Mouse (Mus musculus) gastrocnemius, postnatal 4 days (tissue): Measurements from ENCODE around the gene Sdhd. TPM values are rescaled to one million over a fixed set of nuclear protein-coding genes. Genes with fewer than 3 reads are reported as not detected.
"Not testable (repeated sequence)": the region's sequence is repeated elsewhere in the genome, so short reads cannot be mapped to it uniquely, and the experiment has no call there.

Experiments used
- DNase-seq, 2 experiments: peaks; one replicate each; pipeline ENCODE4 v3.0.0; 2021 to 2022; ENCODE audit warnings: low spot score in 2 of 2, mixed read lengths in 2 of 2
- long read RNA-seq, 2 experiments: library from polyadenylated mRNA; stranded (forward); transcript quantifications; one replicate each; pipeline ENCODE4 v2.0.0; 2021
- total RNA-seq, 2 experiments: library from RNA; stranded (reverse); gene quantifications; 2 replicates each; pipeline ENCODE4 v1.2.3; 2021

Sdhd gene
- total RNA-seq, result 100 to 1,000 TPM; 300 to 319 TPM
- long read RNA-seq, experiment 1, transcript Sdhd-201 (4 exons, 1,231 nt), result major isoform, 366 of 453 reads
- long read RNA-seq, experiment 1, partial matches to known transcripts, result 76 of 453 reads
- long read RNA-seq, experiment 1, other reads (novel, unspliced or antisense), result 11 of 453 reads
- long read RNA-seq, experiment 2, transcript Sdhd-201 (4 exons, 1,231 nt), result major isoform, 367 of 421 reads
- long read RNA-seq, experiment 2, partial matches to known transcripts, result 45 of 421 reads
- long read RNA-seq, experiment 2, other reads (novel, unspliced or antisense), result 9 of 421 reads

DNA sequence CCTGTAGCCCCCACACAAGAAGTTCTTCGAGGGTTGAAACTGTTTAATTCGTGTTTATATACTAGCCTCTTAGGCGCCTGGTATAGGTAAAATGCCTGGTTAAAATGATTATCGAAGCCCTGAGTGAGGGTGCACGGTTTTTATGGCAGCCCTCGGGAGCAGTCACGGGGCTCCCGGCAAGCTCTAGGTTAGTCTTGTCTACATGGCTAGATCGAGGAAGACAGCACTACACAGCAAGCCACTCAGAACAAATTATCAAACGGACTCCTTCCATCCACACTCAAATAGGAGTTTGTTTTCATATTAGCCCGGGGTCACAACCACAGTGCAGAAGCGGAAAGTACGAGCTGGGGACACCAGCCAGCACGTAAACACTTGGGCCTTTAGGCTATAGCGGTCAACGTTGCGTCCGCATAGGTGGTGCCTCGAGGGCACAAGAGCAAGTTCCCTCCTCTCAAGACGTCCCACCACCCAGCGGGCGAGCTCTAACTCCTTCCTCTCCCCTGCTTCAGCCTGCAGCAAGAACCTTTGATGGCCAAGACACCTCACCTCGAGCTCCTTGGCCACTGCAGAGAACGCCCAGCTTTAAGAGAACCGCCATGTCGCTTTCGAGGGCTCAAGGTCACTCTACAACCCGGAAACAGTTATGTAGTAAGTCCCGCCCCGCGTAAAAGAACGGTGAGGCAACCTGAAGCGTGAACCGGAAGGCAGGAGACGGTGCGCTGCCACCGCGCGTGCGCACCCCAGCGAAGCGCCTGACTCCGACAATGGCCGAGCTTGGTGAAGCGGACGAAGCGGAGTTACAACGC is at the start of gene Sdhd, which contains the start of gene Timm8b:
TSS of gene Sdhd (minus strand) at position 624 of the 809 bp plus-strand sequence.
TSS of gene Timm8b (plus strand) at position 722 of the 809 bp plus-strand sequence.
- peak; percentile 83 to 93 for DNase-seq

DNA sequence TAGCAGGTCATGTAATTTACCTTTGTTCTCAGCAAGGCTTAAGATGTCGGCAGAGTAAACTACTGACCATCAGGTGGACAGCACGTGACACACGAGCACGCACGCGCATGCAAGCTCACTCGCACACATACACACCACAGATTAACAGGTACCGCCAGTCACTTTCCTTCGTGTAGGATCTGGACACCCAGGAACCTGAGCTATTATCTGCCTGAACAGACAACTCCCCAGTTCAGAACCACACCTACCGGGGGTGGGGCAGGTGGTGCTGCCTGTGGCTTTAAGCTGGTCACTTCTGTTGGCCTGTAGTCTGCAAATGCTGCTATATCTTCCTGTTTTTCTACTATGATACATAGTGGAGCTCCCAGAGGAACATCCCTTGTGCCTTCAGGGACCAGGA is 46.9 kb upstream of the Sdhd start:
- DNase-seq, result no peak

DNA sequence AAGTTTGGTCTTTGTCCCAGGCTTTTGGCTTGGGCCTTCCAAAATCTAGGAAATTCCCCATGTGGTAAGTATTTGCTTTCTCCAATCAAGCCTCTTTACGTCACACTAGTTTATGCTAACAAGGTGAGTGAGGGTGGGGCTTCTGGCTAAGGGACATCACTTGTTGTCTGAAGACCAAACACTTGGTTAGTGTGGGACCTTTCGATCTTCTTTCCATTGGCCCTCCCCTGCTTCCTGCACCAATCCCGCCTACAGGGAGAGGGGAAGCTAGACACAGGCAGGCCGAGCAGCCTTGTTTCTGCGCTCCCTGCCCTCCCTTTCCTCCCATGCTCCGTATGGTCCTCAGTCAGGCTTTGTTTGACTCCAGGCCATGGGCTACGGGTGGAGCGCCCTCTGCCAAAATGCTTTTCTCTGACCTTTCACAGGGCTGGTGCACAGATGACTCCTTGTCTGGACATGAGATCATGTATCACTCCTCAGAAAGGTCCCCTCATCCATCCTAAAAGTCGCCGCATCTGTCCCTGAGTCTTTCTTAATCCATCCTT is 43.3 kb upstream of the Sdhd start:
- DNase-seq, result no peak

DNA sequence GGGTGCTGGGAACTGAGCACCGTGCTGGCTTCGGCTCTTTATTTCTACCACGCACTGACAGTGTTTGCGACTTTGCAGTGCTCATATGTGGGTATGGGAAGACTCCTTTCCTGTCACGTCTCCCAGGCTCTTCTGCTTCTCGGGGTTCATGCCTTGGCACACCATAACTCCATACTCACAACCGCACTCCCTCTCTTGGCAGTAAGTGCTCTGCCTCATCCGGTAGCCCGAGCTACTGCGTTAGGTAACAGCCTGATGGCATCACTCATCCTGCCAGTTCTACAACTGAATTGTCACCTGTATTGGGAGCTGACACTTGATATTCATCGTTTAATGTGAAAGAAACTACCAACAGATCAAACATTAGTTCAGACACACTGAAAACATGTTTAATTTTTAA is 30.7 kb upstream of the Sdhd start:
- DNase-seq, result no peak

DNA sequence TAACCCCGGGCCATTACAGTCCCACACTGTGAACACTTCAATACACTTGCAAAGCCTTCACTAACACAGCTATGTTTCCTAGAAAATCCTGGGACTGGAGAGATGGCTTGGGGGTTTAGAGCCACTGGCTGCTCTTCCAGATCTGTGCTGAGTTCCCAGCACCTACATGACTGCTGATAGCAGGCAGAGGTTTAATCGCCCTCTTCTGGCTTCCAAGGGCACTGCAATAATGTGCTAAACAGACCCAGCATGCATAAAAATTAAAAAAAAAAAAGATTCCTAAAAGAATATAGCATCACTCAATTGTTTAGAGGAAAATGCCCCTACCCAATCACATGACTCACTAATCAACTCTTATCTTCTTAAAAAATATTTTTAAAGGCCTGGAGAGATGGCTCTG is 29.4 kb upstream of the Sdhd start:
- no peak for DNase-seq

DNA sequence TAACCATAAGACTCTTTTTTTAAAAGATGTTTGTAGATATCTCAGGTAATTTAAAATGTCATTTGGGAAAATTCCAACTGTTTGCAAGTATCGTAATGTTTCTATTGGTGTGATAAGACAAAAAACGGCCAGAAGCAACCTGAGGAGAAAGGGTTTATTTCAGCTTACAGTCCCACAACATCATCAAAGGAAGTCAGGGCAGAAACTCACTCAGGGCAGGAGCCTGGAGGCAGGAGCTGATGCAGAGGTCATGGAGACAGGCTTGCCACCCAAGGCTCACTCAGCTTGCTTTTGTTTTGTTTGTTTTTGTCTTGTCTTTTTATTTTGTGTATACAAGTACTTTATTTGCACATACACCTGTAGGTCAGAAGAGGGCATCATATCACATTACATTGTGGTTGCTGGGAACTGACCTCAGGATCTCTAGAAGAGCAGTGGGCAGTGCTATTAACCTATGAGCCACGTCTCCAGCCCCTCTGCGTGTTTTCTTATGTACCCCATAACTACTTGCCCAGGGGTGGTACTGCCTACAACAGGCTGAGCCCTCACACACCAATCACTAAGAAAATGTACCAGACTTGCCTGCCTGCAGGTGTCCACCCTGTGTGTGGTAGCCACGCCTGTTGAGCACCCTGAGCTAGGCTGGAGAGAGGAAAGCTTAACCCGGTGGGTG is 28.5 kb upstream of the Sdhd start:
- DNase-seq, result no peak

DNA sequence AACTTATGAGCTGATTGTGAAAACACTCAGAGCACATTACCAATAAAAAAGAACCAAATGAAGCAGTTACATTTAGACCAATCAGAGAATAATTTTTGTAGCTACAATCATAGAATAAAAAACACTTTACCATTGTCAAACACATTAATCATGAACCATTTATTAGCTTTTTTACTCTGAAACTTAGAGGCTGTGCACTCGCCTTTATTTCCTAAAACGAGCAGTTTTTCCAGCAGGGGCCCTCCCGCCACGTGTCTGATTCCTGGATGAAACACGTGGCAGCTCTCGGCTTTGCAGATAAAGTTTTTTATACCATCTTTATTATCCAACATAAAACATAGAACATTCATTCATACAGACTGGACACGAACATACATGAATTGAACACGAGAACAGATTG is 27.3 kb upstream of the Sdhd start:
- not testable (repeated sequence) for DNase-seq

DNA sequence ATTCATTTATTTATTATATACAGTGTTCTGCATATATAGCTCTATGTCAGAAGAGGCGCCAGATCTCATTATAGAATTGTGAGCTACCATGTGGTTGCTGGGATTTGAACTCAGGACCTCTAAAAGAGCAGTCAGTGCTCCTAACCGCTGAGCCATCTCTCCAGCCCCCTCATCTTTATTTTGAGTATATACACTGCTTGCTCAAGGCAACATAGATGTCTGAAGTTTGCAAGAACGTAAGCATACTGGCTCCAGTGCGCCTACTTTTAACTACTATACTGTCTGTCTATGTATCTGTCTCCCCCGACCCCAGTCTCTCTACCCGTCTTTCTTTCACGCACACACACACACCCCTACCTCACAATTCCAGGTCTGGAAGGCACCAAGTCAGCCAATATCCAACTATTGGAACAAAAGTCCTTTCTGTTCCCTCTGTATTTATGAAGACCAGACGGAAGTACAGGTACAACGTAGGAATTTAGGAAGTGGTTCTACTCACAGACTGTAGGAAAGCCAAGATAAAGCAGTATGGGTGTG is 14.2 kb upstream of the Sdhd start:
- no peak for DNase-seq

DNA sequence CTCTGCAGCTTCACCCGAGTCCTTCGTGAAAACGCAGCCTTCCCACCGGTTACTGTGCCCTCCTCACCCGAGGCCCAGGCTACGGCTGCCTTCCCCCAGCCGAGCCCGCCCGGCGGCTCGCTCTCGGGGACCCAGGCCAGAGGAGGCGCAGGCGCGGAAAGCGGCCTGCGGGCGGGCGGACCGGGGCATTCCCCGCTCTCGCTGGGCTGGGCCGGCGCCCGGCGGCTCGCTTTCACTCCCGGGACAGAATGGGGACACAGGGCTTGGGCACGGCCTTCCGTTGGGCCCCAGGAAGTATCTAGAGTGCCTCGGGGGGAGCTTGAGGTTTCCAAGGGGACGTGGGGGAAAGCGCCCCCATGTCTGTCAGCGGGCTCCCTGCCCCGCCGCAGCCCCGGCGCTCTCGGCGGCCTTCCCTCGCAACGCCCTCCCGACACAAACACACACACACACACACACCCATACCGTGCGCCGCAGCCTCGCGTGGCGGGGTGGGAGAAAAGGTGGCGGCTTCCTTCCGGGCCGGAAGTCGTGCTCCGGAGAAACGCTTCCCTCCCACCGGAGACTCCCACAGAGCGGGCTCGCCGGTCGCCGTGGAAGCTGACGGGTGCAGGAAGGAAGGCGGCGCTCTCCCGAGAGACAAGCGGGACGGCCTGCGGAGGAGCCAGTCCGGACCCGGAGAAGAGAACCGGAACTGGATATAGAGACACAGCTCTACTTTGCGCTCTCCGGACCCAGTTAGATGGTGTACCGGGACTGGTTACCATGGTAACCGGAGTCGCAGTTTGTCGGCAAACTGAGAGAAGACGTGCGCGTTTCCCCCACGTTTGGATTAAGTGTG is 13.4 kb upstream of the Sdhd start, which contains the start of the genes Pih1d2 and Nkapd1:
TSS of gene Pih1d2 (plus strand) at position 556 of the 838 bp plus-strand sequence.
TSS of gene Nkapd1 (minus strand) at position 699 of the 838 bp plus-strand sequence.
- peak; percentile 63 to 87 for DNase-seq

DNA sequence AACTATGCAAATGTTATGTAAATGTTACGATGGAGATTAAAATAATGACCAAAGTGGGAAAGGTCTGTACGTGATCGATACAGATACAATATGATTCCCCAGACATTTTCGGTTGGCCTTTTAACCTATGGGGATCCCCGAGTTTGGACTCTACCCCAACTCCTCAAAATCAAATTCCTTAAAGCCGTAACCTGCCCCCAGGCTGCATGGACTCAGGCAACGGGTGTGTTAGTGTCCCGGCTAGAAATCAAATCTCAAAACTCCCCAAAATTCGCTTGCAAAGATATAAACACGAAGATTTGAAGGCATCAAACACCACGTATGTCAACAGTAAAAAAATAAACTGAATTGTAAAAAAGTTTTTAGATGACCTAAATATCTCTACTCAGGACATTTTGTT is 12.5 kb upstream of the Sdhd start:
- no peak for DNase-seq

DNA sequence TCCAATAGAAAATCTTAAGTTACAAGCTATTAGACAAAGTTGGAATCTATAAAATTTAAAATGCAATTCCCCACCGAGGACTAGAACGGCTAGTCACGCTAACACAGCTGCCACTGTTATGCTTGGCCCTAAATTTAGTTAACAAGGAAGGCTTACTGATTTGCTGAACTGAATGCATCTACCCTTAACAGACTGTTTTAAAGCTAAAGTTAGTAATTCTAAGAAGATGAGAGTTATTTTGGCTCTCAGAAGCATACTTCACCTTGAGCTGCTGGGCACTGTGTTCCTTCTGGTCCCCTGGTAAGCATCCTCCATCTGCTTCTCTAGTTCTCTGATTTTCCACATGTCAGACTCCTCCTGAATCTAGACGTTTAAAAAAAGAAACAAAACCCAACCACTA is 8.5 kb upstream of the Sdhd start:
- no peak for DNase-seq

DNA sequence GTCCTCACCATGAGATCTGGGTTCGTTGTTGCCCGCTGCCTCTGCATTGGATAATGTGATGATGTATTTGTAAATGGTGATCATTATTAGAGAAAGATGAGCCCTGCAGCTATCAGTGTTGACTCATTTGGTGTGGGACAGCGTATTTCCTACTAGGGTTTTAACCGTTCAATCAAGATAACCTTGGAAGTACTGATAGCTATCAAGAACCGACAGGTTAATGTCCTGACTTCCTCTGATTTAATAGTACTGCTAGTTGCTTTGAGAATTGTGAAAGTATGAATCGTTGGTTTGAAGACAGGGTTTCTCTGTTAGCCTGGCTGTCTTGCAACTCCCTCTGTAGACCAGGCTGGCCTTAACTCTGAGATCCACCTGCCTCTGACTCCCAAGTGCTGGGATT is 726 bp upstream of the Sdhd start:
- DNase-seq, result no peak

DNA sequence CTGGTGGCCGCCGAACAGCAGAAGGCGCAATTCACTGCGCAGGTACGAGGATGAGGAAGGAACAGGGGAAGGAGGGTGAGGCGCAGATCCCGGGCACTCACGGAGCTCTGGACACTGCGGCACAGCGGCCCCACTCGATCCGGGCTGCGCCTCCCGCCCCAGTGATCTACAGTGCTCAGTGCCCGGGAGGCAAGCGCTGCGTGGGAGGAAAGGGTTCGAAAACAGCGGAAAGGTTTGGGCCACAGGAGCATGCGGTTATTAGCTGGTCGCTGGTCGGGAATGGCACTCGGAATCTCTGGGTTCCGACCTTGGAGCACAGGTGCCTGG is 349 bp upstream of the Sdhd start:
- DNase-seq, result no peak

DNA sequence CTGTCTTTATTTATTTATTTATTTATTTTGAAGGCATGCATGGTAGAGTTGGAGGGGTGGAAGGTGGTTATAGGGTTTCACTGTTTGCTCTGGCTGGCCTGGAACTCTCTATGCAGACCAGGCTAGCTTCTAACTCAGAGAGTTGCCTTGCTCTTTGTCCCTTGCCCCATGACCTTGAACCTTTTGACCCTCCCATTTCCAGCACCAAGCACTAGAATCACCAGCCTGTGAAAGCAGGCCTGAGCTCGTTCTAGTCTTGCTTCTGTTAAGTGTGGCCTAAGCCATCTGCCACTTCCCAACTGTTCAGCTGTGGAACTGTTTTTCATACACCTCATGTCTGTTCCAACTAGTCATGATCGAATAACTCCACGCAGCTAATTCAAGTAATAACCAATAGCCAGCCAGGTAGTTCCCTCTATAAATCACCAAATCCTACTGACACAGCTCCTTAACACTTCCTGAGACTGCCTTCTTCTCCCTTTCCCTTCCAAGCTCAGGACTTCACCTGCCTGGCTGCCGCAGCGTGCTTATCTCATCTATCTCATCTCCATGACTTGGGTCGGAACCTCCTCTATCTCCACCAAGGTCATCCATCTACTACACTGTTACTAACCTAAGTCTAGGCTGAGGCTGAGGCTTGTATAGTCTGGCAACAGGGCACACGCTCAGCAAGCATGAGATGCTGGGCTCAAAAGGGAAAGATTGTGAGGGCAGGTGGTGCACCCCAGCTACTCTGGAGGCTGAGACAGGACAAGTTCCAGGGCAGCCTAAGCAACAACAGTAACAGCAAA is 1.4 kb downstream of the Sdhd start:
- DNase-seq, result no peak

DNA sequence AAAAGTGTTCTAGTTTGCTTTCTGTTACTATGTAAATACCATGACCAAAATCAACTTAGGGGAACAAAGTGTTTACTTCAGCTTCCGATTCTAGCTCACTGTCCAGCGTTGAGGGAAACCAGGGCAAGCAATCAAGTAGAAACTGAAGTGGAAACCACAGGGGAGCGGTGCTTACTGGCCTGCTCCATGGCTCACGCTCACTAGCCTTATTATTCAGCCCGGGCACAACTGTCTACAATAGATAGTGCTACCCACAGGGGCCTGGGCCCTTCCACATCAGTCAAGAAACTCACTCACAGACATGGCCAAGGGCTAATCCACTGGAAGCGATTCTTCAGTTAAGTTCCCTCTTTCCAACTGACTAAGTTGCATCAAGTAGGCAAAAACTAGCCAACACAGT is 2.1 kb downstream of the Sdhd start:
- DNase-seq, result no peak

DNA sequence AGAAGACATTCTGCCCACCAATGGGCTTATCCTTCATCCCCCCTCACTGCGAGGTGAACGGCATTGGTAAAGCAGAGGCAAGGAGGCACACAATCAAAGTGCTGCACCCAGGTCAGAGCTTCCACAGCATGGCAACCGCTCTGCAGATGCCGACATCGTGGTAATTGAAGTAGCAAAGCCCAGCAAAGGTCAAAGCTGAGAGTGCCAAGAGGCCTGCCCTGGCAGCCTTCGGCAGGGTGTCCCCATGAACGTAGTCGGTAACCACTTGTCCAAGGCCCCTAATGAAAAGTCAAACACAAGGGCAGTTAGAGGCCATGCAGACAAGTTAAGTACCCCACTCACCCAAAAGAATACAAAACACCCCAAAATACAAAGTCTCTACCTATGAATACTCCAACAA is 6.6 kb downstream of the Sdhd start:
- no peak for DNase-seq

DNA sequence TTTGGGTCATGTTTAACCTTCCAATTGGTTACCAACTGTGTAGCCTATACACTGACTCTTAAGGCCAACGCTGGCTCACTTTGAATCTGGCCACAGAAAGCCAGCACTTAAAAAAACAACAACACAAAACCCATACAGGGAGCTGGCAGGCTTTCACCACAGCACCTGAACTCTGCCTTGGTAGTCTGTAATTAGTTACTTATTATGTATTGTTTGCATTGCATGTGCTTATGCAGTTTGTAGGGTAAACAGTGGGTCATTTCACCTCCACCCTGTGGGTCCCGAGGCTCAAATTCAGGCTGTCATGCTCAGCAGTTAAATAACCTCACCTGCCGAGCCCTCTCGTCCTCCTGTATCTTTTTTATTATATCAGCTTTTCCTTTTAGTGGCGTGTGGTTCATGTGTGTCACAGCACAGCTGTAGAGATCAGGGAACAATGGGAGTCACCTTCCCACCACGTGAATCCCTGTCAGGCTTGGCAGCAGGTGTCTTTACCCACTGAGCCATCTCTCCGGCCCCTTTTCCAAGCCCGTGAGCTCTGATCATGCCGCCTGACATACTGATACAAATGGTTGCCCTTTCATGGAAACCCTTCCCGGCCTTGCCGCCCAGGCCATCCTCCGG is 8.7 kb downstream of the Sdhd start:
- no peak for DNase-seq

DNA sequence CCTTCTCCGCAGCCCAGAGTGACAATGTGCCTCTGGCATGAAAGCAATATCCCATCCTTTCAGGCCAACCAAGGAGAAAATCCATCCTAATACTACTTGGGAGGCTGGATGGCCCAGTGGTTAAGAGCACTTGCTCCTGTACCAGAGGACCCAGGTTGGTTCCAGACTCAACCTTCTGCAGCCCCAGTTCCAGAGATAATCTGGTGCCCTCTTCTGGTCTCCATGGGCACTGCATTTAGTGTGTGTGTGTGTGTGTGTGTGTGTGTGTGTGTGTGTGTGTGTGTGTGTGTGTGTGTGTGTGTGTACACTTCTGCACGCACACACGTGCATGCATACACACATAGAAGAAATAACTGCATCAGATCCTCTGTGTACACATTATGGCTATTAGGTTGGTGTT is 10.1 kb downstream of the Sdhd start:
- no peak for DNase-seq

DNA sequence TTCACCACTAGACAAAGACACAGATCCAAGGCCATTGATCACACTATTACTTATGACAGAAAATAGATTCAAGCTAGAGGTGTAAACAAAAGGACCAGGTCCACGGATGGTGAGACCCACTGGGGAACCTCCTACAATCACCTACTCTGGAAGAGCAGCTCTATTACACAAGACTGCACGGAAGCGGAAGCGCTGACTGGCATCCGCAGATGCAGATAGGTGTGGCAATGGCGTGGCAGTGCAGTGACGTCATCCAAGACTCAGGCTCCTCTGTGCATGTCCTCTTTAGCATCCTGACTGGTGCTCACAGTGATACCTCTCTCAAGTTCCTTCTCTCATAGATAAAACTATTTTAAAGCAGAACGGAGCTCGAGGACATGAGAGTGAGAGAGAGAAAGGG is 10.7 kb downstream of the Sdhd start:
- no peak for DNase-seq
